Mouse (Mus musculus) MEL (cell line): Measurements from ENCODE around the gene Gpr89. TPM values are rescaled to one million over a fixed set of nuclear protein-coding genes. Genes with fewer than 3 reads are reported as not detected.

Source experiments
- DNase-seq: peaks from one replicate; pipeline ENCODE4 v3.0.0; 2011; ENCODE audit warnings: low read depth, low spot score
- H3K27ac ChIP-seq: 2 replicates; pipeline ENCODE4 v1.5.1; 2012; ENCODE audit warnings: low read depth, mild to moderate bottlenecking, control low read depth, low read length, moderate library complexity; ENCODE audit not compliant: control insufficient read depth
- H3K27me3 ChIP-seq, 2 experiments: fragments of 150-350 bp in 1 of 2; sonication (generic) in 1 of 2; 2 replicates each; pipeline ENCODE4 v1.6.1; 2012; ENCODE audit warnings: low read length in 2 of 2, mild to moderate bottlenecking in 2 of 2, improper control_type of control experiment in 1 of 2, moderate library complexity in 1 of 2; ENCODE audit not compliant: insufficient read depth in 2 of 2, control insufficient read depth in 1 of 2
- H3K36me3 ChIP-seq, 2 experiments: 2 replicates each; pipeline ENCODE4 v1.6.1; 2012 to 2014; ENCODE audit warnings: low read length in 2 of 2, improper control_type of control experiment in 1 of 2, inconsistent platforms in 1 of 2, mild to moderate bottlenecking in 1 of 2; ENCODE audit not compliant: insufficient read depth in 2 of 2, control insufficient read depth in 1 of 2
- H3K4me1 ChIP-seq, 2 experiments: fragments of 150-350 bp in 1 of 2; sonication (generic) in 1 of 2; 2 replicates each; pipeline ENCODE4 v1.6.1; 2012; ENCODE audit warnings: low read length in 2 of 2, improper control_type of control experiment in 1 of 2, mild to moderate bottlenecking in 1 of 2; ENCODE audit not compliant: insufficient read depth in 2 of 2, control insufficient read depth in 1 of 2
- H3K4me3 ChIP-seq, 2 experiments: fragments of 150-350 bp in 1 of 2; sonication (generic) in 1 of 2; 2 replicates each; pipeline ENCODE4 v1.5.1; 2012; ENCODE audit warnings: low read depth in 2 of 2, low read length in 2 of 2, mild to moderate bottlenecking in 2 of 2, moderate library complexity in 2 of 2, control low read depth in 1 of 2, improper control_type of control experiment in 1 of 2; ENCODE audit not compliant: control insufficient read depth in 1 of 2, insufficient read depth in 1 of 2
- H3K79me2 ChIP-seq: 2 replicates; pipeline ENCODE4 v1.6.1; 2012; ENCODE audit warnings: mild to moderate bottlenecking, low read length, moderate library complexity; ENCODE audit not compliant: control insufficient read depth, poor library complexity, insufficient read depth
- H3K9ac ChIP-seq: 2 replicates; pipeline ENCODE4 v1.6.1; 2012; ENCODE audit warnings: low read depth, mild to moderate bottlenecking, control low read depth, low read length, moderate library complexity; ENCODE audit not compliant: control insufficient read depth, poor library complexity, severe bottlenecking
- H3K9me3 ChIP-seq: fragments of 150-350 bp; sonication (generic); replicated peaks from 2 replicates; pipeline ENCODE4 v1.6.1; 2012; ENCODE audit warnings: mild to moderate bottlenecking, low read length, improper control_type of control experiment, moderate library complexity; ENCODE audit not compliant: insufficient read depth
- BHLHE40 ChIP-seq: IDR thresholded peaks from 2 replicates; pipeline ENCODE4 v1.6.1; 2012; ENCODE audit warnings: low read depth, mild to moderate bottlenecking, inconsistent platforms, low read length, improper control_type of control experiment, borderline replicate concordance
- CHD1 ChIP-seq: IDR thresholded peaks from 2 replicates; pipeline ENCODE4 v1.6.1; 2012; ENCODE audit warnings: low read depth, mild to moderate bottlenecking, inconsistent platforms, low read length, improper control_type of control experiment
- CHD2 ChIP-seq: IDR thresholded peaks from 2 replicates; pipeline ENCODE4 v1.6.1; 2011; ENCODE audit warnings: low read length, improper control_type of control experiment
- CTCF ChIP-seq, 3 experiments: IDR thresholded peaks in 2 of 3; conservative IDR thresholded peaks in 1 of 3; 2 replicates each; pipeline ENCODE4 v1.5.1; 2011 to 2012; ENCODE audit warnings: low read length in 3 of 3, low read depth in 2 of 3, mild to moderate bottlenecking in 2 of 3, improper control_type of control experiment in 1 of 3, inconsistent platforms in 1 of 3, mixed read lengths in 1 of 3, moderate library complexity in 1 of 3; ENCODE audit not compliant: control insufficient read depth in 1 of 3, insufficient read depth in 1 of 3, poor library complexity in 1 of 3, severe bottlenecking in 1 of 3
- E2F4 ChIP-seq: IDR thresholded peaks from 2 replicates; pipeline ENCODE4 v1.6.1; 2011; ENCODE audit warnings: low read depth, low read length, improper control_type of control experiment, borderline replicate concordance
- EP300 ChIP-seq, 2 experiments: IDR thresholded peaks; 2 replicates each; pipeline ENCODE4 v1.6.1; 2011; ENCODE audit warnings: improper control_type of control experiment in 2 of 2, low read length in 2 of 2, low read depth in 1 of 2, mild to moderate bottlenecking in 1 of 2
- GATA1 ChIP-seq: IDR thresholded peaks from 2 replicates; pipeline ENCODE4 v1.6.1; 2011; ENCODE audit warnings: low read depth, low read length, improper control_type of control experiment
- JUND ChIP-seq: IDR thresholded peaks from 2 replicates; pipeline ENCODE4 v1.6.1; 2011; ENCODE audit warnings: low read depth, mild to moderate bottlenecking, improper control_type of control experiment, low read length
- MAFK ChIP-seq: IDR thresholded peaks from 2 replicates; pipeline ENCODE4 v1.6.1; 2011; ENCODE audit warnings: low read depth, mild to moderate bottlenecking, low read length, improper control_type of control experiment, borderline replicate concordance
- MXI1 ChIP-seq: IDR thresholded peaks from 2 replicates; pipeline ENCODE4 v1.6.1; 2011; ENCODE audit warnings: mild to moderate bottlenecking, low read depth, low read length, improper control_type of control experiment
- MYB ChIP-seq: IDR thresholded peaks from 2 replicates; pipeline ENCODE4 v1.6.1; 2011; ENCODE audit warnings: mild to moderate bottlenecking, low read depth, low read length, improper control_type of control experiment
- NRF1 ChIP-seq: IDR thresholded peaks from 2 replicates; pipeline ENCODE4 v1.6.1; 2014; ENCODE audit warnings: low read depth, mild to moderate bottlenecking, inconsistent platforms, low read length, improper control_type of control experiment, moderate library complexity; ENCODE audit not compliant: poor library complexity, insufficient read depth, severe bottlenecking
- POLR2A ChIP-seq, 2 experiments: IDR thresholded peaks; 2 replicates each; pipeline ENCODE4 v1.6.1; 2011 to 2012; ENCODE audit warnings: low read length in 2 of 2, mild to moderate bottlenecking in 2 of 2, control low read depth in 1 of 2, improper control_type of control experiment in 1 of 2, low read depth in 1 of 2, moderate library complexity in 1 of 2; ENCODE audit not compliant: control insufficient read depth in 1 of 2, insufficient read depth in 1 of 2, poor library complexity in 1 of 2
- POLR2AphosphoS2 ChIP-seq: IDR thresholded peaks from 2 replicates; pipeline ENCODE4 v1.6.1; 2011; ENCODE audit warnings: low read length, improper control_type of control experiment
- RAD21 ChIP-seq: IDR thresholded peaks from 2 replicates; pipeline ENCODE4 v1.6.1; 2011; ENCODE audit warnings: mild to moderate bottlenecking, low read depth, low read length, improper control_type of control experiment
- SIN3A ChIP-seq: IDR thresholded peaks from 2 replicates; pipeline ENCODE4 v1.6.1; 2012; ENCODE audit warnings: low read length, improper control_type of control experiment, inconsistent platforms
- SMC3 ChIP-seq: IDR thresholded peaks from 2 replicates; pipeline ENCODE4 v1.6.1; 2011; ENCODE audit warnings: low read depth, low read length, improper control_type of control experiment
- TAL1 ChIP-seq: IDR thresholded peaks from 2 replicates; pipeline ENCODE4 v1.6.1; 2012; ENCODE audit warnings: mild to moderate bottlenecking, inconsistent platforms, low read length, moderate library complexity, mixed read lengths
- TBP ChIP-seq: IDR thresholded peaks from 2 replicates; pipeline ENCODE4 v1.8.0; 2011; ENCODE audit warnings: low read depth, low read length, improper control_type of control experiment
- USF1 ChIP-seq: IDR thresholded peaks from 2 replicates; pipeline ENCODE4 v1.6.1; 2014; ENCODE audit warnings: low read depth, mild to moderate bottlenecking, inconsistent platforms, low read length, improper control_type of control experiment, moderate library complexity
- USF2 ChIP-seq, 2 experiments: IDR thresholded peaks; 2 replicates each; pipeline ENCODE4 v1.6.1; 2011 to 2012; ENCODE audit warnings: improper control_type of control experiment in 2 of 2, low read length in 2 of 2, borderline replicate concordance in 1 of 2, inconsistent platforms in 1 of 2, low read depth in 1 of 2, mild to moderate bottlenecking in 1 of 2; ENCODE audit not compliant: insufficient read depth in 1 of 2
- ZC3H11A ChIP-seq: IDR thresholded peaks from 2 replicates; pipeline ENCODE4 v1.6.1; 2012; ENCODE audit warnings: low read depth, mild to moderate bottlenecking, inconsistent platforms, low read length, improper control_type of control experiment
- ZMIZ1 ChIP-seq: IDR thresholded peaks from 2 replicates; pipeline ENCODE4 v1.6.1; 2012; ENCODE audit warnings: low read depth, mild to moderate bottlenecking, inconsistent platforms, low read length, improper control_type of control experiment, moderate library complexity
- ZNF384 ChIP-seq: IDR thresholded peaks from 2 replicates; pipeline ENCODE4 v1.6.1; 2012; ENCODE audit warnings: low read depth, mild to moderate bottlenecking, inconsistent platforms, low read length, improper control_type of control experiment
- polyA plus RNA-seq, 2 experiments: library from polyadenylated mRNA; stranded (reverse) in 1 of 2; unstranded in 1 of 2; fragments of >175 nt in 1 of 2; fragments of >200 nt in 1 of 2; gene quantifications; 2 replicates each; pipeline versions ENCODE4 v1.2.1 to v1.2.4; 2012; ENCODE audit warnings: low replicate concordance in 2 of 2, low read depth in 1 of 2; ENCODE audit not compliant: insufficient read length in 2 of 2, insufficient read depth in 1 of 2, missing spikeins in 1 of 2
- total RNA-seq: library from RNA; depleted of rRNA; stranded (reverse); fragments of 300-350 nt; gene quantifications from 2 replicates; pipeline ENCODE4 v1.2.3, GENCODE M21; 2012

Gpr89 gene
- total and polyA plus RNA-seq, 3 experiments: 56.7 to 69.9 TPM; not detected in 1

GRCm38 (mm10) chr3:96880385-96880784, 24.8 kb downstream of the Gpr89 start:
- no peak overlapping the region for H3K4me3 ChIP-seq
- no peak overlapping the region for H3K9ac ChIP-seq
- DNase-seq: no peak
- H3K79me2 ChIP-seq: no peaks in the 10 kb centered on the region
- H3K27me3 ChIP-seq: no peaks in the 10 kb centered on the region
- peaks cover 0 to 33% of the 10 kb centered on the region in 2 experiments; a peak in 2 of 4 replicates for H3K36me3 ChIP-seq
- TF ChIP-seq EP300 (IDR thresholded peaks at IDR 0.05; ENCODE audit: low read depth in 1 of 2, low read length in 2 of 2) (no peak), CTCF (IDR thresholded peaks at IDR 0.05 in 2 of 3, conservative IDR thresholded peaks at IDR 0.05 in 1 of 3; ENCODE audit: control insufficient read depth in 1 of 3, insufficient read depth in 1 of 3, low read depth in 2 of 3, low read length in 3 of 3, poor library complexity in 1 of 3, severe bottlenecking in 1 of 3) (no peak), SMC3 (no peak), CHD2 (no peak), POLR2AphosphoS2 (no peak), SIN3A (no peak), ZNF384 (no peak)
- no peaks in the 10 kb centered on the region for H3K9me3 ChIP-seq
- H3K4me1 ChIP-seq: no peaks in the 10 kb centered on the region
- no peak overlapping the region for H3K27ac ChIP-seq

DNA sequence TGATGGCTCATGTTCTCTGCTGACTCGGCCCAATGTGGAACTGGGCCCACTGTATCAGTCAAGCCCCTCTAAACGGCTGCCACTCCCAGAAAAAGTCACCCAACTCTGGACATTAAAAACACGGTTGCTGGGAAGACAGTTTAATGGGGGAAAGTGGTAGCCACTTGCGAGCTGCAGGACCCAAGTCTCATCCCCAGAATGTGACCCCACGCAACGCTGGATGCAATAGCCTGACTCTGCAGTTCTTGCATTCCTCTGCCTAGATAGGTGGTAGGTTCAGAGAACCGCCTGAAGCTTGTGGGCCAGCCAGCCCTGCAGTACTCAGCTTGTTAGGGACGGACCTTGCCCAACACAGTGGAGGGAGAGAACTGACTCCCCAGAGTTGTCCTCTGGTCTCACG, 25.6 kb downstream of the Gpr89 start:
- H3K36me3 ChIP-seq: peaks cover 0 to 37% of the 10 kb centered on the region in 2 experiments; a peak in 2 of 4 replicates
- H3K27me3 ChIP-seq: no peaks in the 10 kb centered on the region

GRCm38 (mm10) chr3:96874808-96875571, 30.2 kb downstream of the Gpr89 start:
- Histone ChIP-seq H3K27ac (no peak overlapping the region), H3K9ac (no peak overlapping the region), H3K4me3 (no peak overlapping the region)
- TF ChIP-seq USF1 (no peak), CHD1 (no peak), JUND (no peak), USF2 (IDR thresholded peaks at IDR 0.05; ENCODE audit: borderline replicate concordance in 1 of 2, insufficient read depth in 1 of 2, low read depth in 1 of 2, low read length in 2 of 2) (no peak), ZMIZ1 (no peak), MXI1 (no peak), MAFK (no peak), BHLHE40 (no peak), MYB (no peak), POLR2A (IDR thresholded peaks at IDR 0.05; ENCODE audit: control insufficient read depth in 1 of 2, insufficient read depth in 1 of 2, low read depth in 1 of 2, low read length in 2 of 2, poor library complexity in 1 of 2) (no peak), SMC3 (no peak), RAD21 (no peak), GATA1 (no peak), NRF1 (no peak), ZNF384 (no peak), TAL1 (no peak), E2F4 (no peak), ZC3H11A (no peak)
- TF ChIP-seq, all 39 proteins: peak for 0
- peaks cover 0 to 41% of the 10 kb centered on the region in 2 experiments; a peak in 2 of 4 replicates for H3K36me3 ChIP-seq
- H3K9me3 ChIP-seq: no peaks in the 10 kb centered on the region
- no peaks in the 10 kb centered on the region for H3K4me1 ChIP-seq
- H3K79me2 ChIP-seq: no peaks in the 10 kb centered on the region
- DNase-seq: no peak
- H3K27me3 ChIP-seq: no peaks in the 10 kb centered on the region

More for the DNA sequence above, 25.6 kb downstream of the Gpr89 start:
- no peak overlapping the region for H3K9ac ChIP-seq
- TF ChIP-seq JUND: no peak
- TF ChIP-seq ZNF384: no peak
- no peak for TF ChIP-seq TBP
- TF ChIP-seq, all 39 proteins: peak for 0
- H3K4me1 ChIP-seq: no peaks in the 10 kb centered on the region
- H3K79me2 ChIP-seq: no peaks in the 10 kb centered on the region
- DNase-seq: no peak
- no peaks in the 10 kb centered on the region for H3K9me3 ChIP-seq
- H3K4me3 ChIP-seq: no peak overlapping the region
- no peak overlapping the region for H3K27ac ChIP-seq
